Mouse (Mus musculus) 3T3-L1 (cell line): ENCODE measurements around the gene Rora.
A peak's percentile ranks its signal among the peaks of the same experiment; 100 is the strongest.

Experiments used
- DNase-seq: peaks from one replicate; pipeline ENCODE4 v3.0.0-alpha.2; 2015; ENCODE audit warnings: low read depth, low spot score

Gene Rora

GRCm38 (mm10) chr9:68653211-68654038 lies at the start of gene Rora:
Rora (plus strand) TSS chr9:68653786.
- DNase-seq: peak; percentile 61

GRCm38 (mm10) chr9:68614006-68614405 lies 39.6 kb upstream of the Rora start:
- no peak for DNase-seq

- DNase-seq: no peak
Observed at GRCm38 (mm10) chr9:68617116-68617515, 36.5 kb upstream of the Rora start.

GRCm38 (mm10) chr9:68620036-68620435 lies 33.5 kb upstream of the Rora start:
- no peak for DNase-seq

GRCm38 (mm10) chr9:68620441-68620840 lies 33.1 kb upstream of the Rora start:
- no peak for DNase-seq

GRCm38 (mm10) chr9:68624981-68625380 lies 28.6 kb upstream of the Rora start:
- no peak for DNase-seq

- no peak for DNase-seq
Observed at GRCm38 (mm10) chr9:68637301-68637700, 16.3 kb upstream of the Rora start.

GRCm38 (mm10) chr9:68641123-68641522 lies 12.5 kb upstream of the Rora start:
- DNase-seq: no peak

GRCm38 (mm10) chr9:68648061-68648460 lies 5.5 kb upstream of the Rora start:
- no peak for DNase-seq

- no peak for DNase-seq
Observed at GRCm38 (mm10) chr9:68654039-68654332, 400 bp downstream of the Rora start.

- peak; percentile 9 for DNase-seq
Observed at GRCm38 (mm10) chr9:68654333-68655017, 889 bp downstream of the Rora start.

GRCm38 (mm10) chr9:68655018-68656005 lies 1.7 kb downstream of the Rora start:
- peak; percentile 29 for DNase-seq

GRCm38 (mm10) chr9:68656076-68656795 lies 2.6 kb downstream of the Rora start:
- DNase-seq: no peak

GRCm38 (mm10) chr9:68656796-68657130 lies 3.2 kb downstream of the Rora start:
- no peak for DNase-seq

GRCm38 (mm10) chr9:68670731-68671130 lies 17.1 kb downstream of the Rora start:
- DNase-seq: no peak

- DNase-seq: no peak
Observed at GRCm38 (mm10) chr9:68672459-68672858, 18.9 kb downstream of the Rora start.

GRCm38 (mm10) chr9:68673221-68673620 lies 19.6 kb downstream of the Rora start:
- no peak for DNase-seq

- DNase-seq: no peak
Observed at GRCm38 (mm10) chr9:68679871-68680374, 26.3 kb downstream of the Rora start.

- DNase-seq: no peak
Observed at GRCm38 (mm10) chr9:68683938-68684337, 30.4 kb downstream of the Rora start.

GRCm38 (mm10) chr9:68685562-68685961 lies 32.0 kb downstream of the Rora start:
- DNase-seq: no peak

- DNase-seq: no peak
Observed at GRCm38 (mm10) chr9:68687251-68687874, 33.8 kb downstream of the Rora start.
